Mouse (Mus musculus): Measurements from ENCODE around the gene Cdc14a. TPM values are rescaled to one million over a fixed set of nuclear protein-coding genes. Genes with fewer than 3 reads are reported as not detected.

Gene Cdc14a
- polyA plus RNA-seq, 1 experiment from 2014 or later: 7.1 TPM

- DNase-seq (ENCODE audit: low read depth, low spot score): no peak
- no peak for ATAC-seq
- no peaks in the 10 kb centered on the region for H3K27me3 ChIP-seq
- in situ Hi-C loops (cut with MboI; ENCODE audit: low pct_unique_long_range_greater_than_20kb): no loop called here
- ChIA-PET POLR2A (no interaction called here), CTCF (no interaction called here)
- no peak for TF ChIP-seq CTCF (IDR thresholded peaks at IDR 0.05)
Observed at GRCm38 (mm10) chr3:116297170-116297569, 126.7 kb downstream of the Cdc14a start.

- ChIA-PET POLR2A (no interaction called here), CTCF (no interaction called here)
- in situ Hi-C loops (cut with MboI; ENCODE audit: low pct_unique_long_range_greater_than_20kb): no loop called here
- H3K27me3 ChIP-seq: no peaks in the 10 kb centered on the region
- DNase-seq (ENCODE audit: low read depth, low spot score) (no peak), ATAC-seq (no peak)
- no peak for TF ChIP-seq CTCF (IDR thresholded peaks at IDR 0.05)
Observed at GRCm38 (mm10) chr3:116290041-116290815, 133.6 kb downstream of the Cdc14a start.

- DNase-seq (ENCODE audit: low read depth, low spot score) (no peak), ATAC-seq (no peak)
- ChIA-PET CTCF (interaction anchor here (0.6 kb wide), 1 partner anchor 18 kb away, joined by 3 read pairs; no protein-coding TSS in a partner anchor), POLR2A (no interaction called here)
- no peaks in the 10 kb centered on the region for H3K27me3 ChIP-seq
- in situ Hi-C loops (cut with MboI; ENCODE audit: low pct_unique_long_range_greater_than_20kb): no loop called here
- TF ChIP-seq CTCF (IDR thresholded peaks at IDR 0.05): no peak
Observed at GRCm38 (mm10) chr3:116288833-116289232, 135.0 kb downstream of the Cdc14a start.

GRCm38 (mm10) chr3:116284735-116285134 is 139.1 kb downstream of the Cdc14a start:
- ChIA-PET POLR2A (interaction anchor here (0.7 kb wide), 1 partner anchor 78 kb away, joined by 5 read pairs; no protein-coding TSS in a partner anchor), CTCF (interaction anchor here (1.1 kb wide), 1 partner anchor 15 kb away, joined by 3 read pairs; no protein-coding TSS in a partner anchor)
- no peaks in the 10 kb centered on the region for H3K27me3 ChIP-seq
- no peak for ATAC-seq
- in situ Hi-C loops (cut with MboI; ENCODE audit: low pct_unique_long_range_greater_than_20kb): no loop called here
- no peak for DNase-seq (ENCODE audit: low read depth, low spot score)
- no peak for TF ChIP-seq CTCF (IDR thresholded peaks at IDR 0.05)

GRCm38 (mm10) chr3:116283996-116284395 is 139.8 kb downstream of the Cdc14a start:
- POLR2A ChIA-PET: no interaction called here
- H3K27me3 ChIP-seq: no peaks in the 10 kb centered on the region
- ATAC-seq (no peak), DNase-seq (ENCODE audit: low read depth, low spot score) (no peak)
- in situ Hi-C loops (cut with MboI; ENCODE audit: low pct_unique_long_range_greater_than_20kb): no loop called here
- CTCF ChIA-PET: interaction anchor here (0.9 to 1.6 kb wide), 4 partner anchors 10 to 26 kb away, joined by 3 to 5 read pairs (median 3); no protein-coding TSS in a partner anchor
- TF ChIP-seq CTCF (IDR thresholded peaks at IDR 0.05): no peak

GRCm38 (mm10) chr3:116281663-116282062 is 142.2 kb downstream of the Cdc14a start:
- in situ Hi-C loops (cut with MboI; ENCODE audit: low pct_unique_long_range_greater_than_20kb): no loop called here
- ATAC-seq: no peak
- ChIA-PET CTCF (interaction anchor here (1.5 kb wide), 1 partner anchor 16 kb away, joined by 4 read pairs; no protein-coding TSS in a partner anchor), POLR2A (interaction anchor here (0.6 kb wide), 1 partner anchor 16 kb away, joined by 3 read pairs; no protein-coding TSS in a partner anchor)
- no peak for TF ChIP-seq CTCF (IDR thresholded peaks at IDR 0.05)
- no peak for DNase-seq (ENCODE audit: low read depth, low spot score)
- H3K27me3 ChIP-seq: no peaks in the 10 kb centered on the region

- CTCF ChIA-PET: no interaction called here
- DNase-seq (ENCODE audit: low read depth, low spot score): no peak
- POLR2A ChIA-PET: no interaction called here
- ATAC-seq: no peak
- H3K27me3 ChIP-seq: no peaks in the 10 kb centered on the region
- no peak for TF ChIP-seq CTCF (IDR thresholded peaks at IDR 0.05)
- in situ Hi-C loops (cut with MboI; ENCODE audit: low pct_unique_long_range_greater_than_20kb): no loop called here
Observed at GRCm38 (mm10) chr3:116277146-116277545, 146.7 kb downstream of the Cdc14a start.

- no peaks in the 10 kb centered on the region for H3K27me3 ChIP-seq
- no peak for DNase-seq (ENCODE audit: low read depth, low spot score)
- ChIA-PET POLR2A (no interaction called here), CTCF (interaction anchor here (1.1 to 1.6 kb wide), 3 partner anchors 17 to 37 kb away, joined by 3 to 5 read pairs (median 3); no protein-coding TSS in a partner anchor)
- ATAC-seq: no peak
- in situ Hi-C loops (cut with MboI; ENCODE audit: low pct_unique_long_range_greater_than_20kb): no loop called here
- no peak for TF ChIP-seq CTCF (IDR thresholded peaks at IDR 0.05)
Observed at GRCm38 (mm10) chr3:116271679-116272078, 152.2 kb downstream of the Cdc14a start.

- ChIA-PET POLR2A (no interaction called here), CTCF (interaction anchor here (0.7 kb wide), 1 partner anchor 61 kb away, joined by 3 read pairs; no protein-coding TSS in a partner anchor)
- ATAC-seq (no peak), DNase-seq (ENCODE audit: low read depth, low spot score) (no peak)
- no peaks in the 10 kb centered on the region for H3K27me3 ChIP-seq
- in situ Hi-C loops (cut with MboI; ENCODE audit: low pct_unique_long_range_greater_than_20kb): no loop called here
- TF ChIP-seq CTCF (IDR thresholded peaks at IDR 0.05): no peak
Observed at GRCm38 (mm10) chr3:116267036-116267654, 156.7 kb downstream of the Cdc14a start.

- POLR2A ChIA-PET: interaction anchor here (0.6 kb wide), 1 partner anchor 317 kb away, joined by 3 read pairs; no protein-coding TSS in a partner anchor
- no peak for TF ChIP-seq CTCF (IDR thresholded peaks at IDR 0.05)
- in situ Hi-C loops (cut with MboI; ENCODE audit: low pct_unique_long_range_greater_than_20kb): no loop called here
- no peaks in the 10 kb centered on the region for H3K27me3 ChIP-seq
- DNase-seq (ENCODE audit: low read depth, low spot score): no peak
- no peak for ATAC-seq
- CTCF ChIA-PET: interaction anchor here (0.8 to 1.7 kb wide), 3 partner anchors 10 to 175 kb away, joined by 3 to 4 read pairs (median 3); no protein-coding TSS in a partner anchor
Observed at GRCm38 (mm10) chr3:116266360-116266759, 157.5 kb downstream of the Cdc14a start.

GRCm38 (mm10) chr3:116263977-116264376 is 159.9 kb downstream of the Cdc14a start:
- ChIA-PET POLR2A (interaction anchor here (0.6 kb wide), 1 partner anchor 51 kb away, joined by 3 read pairs; no protein-coding TSS in a partner anchor), CTCF (interaction anchor here (0.6 to 4.0 kb wide), 4 partner anchors 9 to 180 kb away, joined by 3 to 14 read pairs (median 3); no protein-coding TSS in a partner anchor)
- no peak for TF ChIP-seq CTCF (IDR thresholded peaks at IDR 0.05)
- DNase-seq (ENCODE audit: low read depth, low spot score) (no peak), ATAC-seq (no peak)
- in situ Hi-C loops (cut with MboI; ENCODE audit: low pct_unique_long_range_greater_than_20kb): no loop called here
- H3K27me3 ChIP-seq: no peaks in the 10 kb centered on the region

Data from Patski (cell line).